Mouse (Mus musculus) heart, embryonic 10.5 days (tissue): ENCODE measurements around the gene Gm7995. TPM values are rescaled to one million over a fixed set of nuclear protein-coding genes. Genes with fewer than 3 reads are reported as not detected.
"Not testable (repeated sequence)": the region's sequence is repeated elsewhere in the genome, so short reads cannot be mapped to it uniquely, and the experiment has no call there.

ENCODE experiments used
- DNase-seq: peaks from one replicate; pipeline ENCODE4 v3.0.0-alpha.2; 2017; ENCODE audit warnings: low spot score
- H3K27ac ChIP-seq: fragments of 300-500 bp; sonication (generic); 2 replicates; pipeline ENCODE4 v1.5.1; 2016; ENCODE audit warnings: mild to moderate bottlenecking
- H3K27me3 ChIP-seq: fragments of 300-500 bp; sonication (generic); 2 replicates; pipeline ENCODE4 v1.6.1; 2016; ENCODE audit warnings: mild to moderate bottlenecking; ENCODE audit not compliant: poor library complexity, insufficient read depth, severe bottlenecking
- H3K36me3 ChIP-seq: fragments of 300-500 bp; sonication (generic); 2 replicates; pipeline ENCODE4 v1.6.1; 2016; ENCODE audit warnings: mild to moderate bottlenecking, moderate library complexity
- H3K4me1 ChIP-seq: fragments of 300-500 bp; sonication (generic); 2 replicates; pipeline ENCODE4 v1.6.1; 2016; ENCODE audit warnings: mild to moderate bottlenecking
- H3K4me3 ChIP-seq: fragments of 300-500 bp; sonication (generic); 2 replicates; pipeline ENCODE4 v1.5.1; 2016; ENCODE audit warnings: mild to moderate bottlenecking, moderate library complexity
- H3K9me3 ChIP-seq: fragments of 300-500 bp; sonication (generic); 2 replicates; pipeline ENCODE4 v1.6.1; 2016; ENCODE audit warnings: mild to moderate bottlenecking, moderate library complexity
- WGBS: fragments of 180-500 bp; shearing (Covaris S2); methylation state at CpG from one replicate; pipeline ENCODE4 v1.1.7; 2016; 5-methylcytosine and 5-hydroxymethylcytosine counted together
- microRNA-seq: library from miRNA; unstranded; fragments of <30 nt; microRNA quantifications from one replicate; pipeline ENCODE4, GENCODE M21; 2017
- polyA plus RNA-seq: library from polyadenylated mRNA; unstranded; fragments of >200 nt; fragmentation: Nextera tagmentation; extraction: Ambion mirVana; gene quantifications from 2 replicates; pipeline ENCODE4 v1.2.1, GENCODE M21; 2016

The Gm7995 gene
- polyA plus RNA-seq, result not detected in 2 replicates

- H3K36me3 ChIP-seq, H3K9me3 ChIP-seq, DNase-seq, H3K27me3 ChIP-seq, H3K4me1 ChIP-seq, H3K27ac ChIP-seq, H3K4me3 ChIP-seq: not testable (repeated sequence)
- WGBS, result no CpG with 5 or more reads among the region's 1 CpGs
These were observed at the start of gene Gm7995 for GRCm38 (mm10) chr14:42309910-42310309. Gene Gm7995 (plus strand): TSS chr14:42310210.

GRCm38 (mm10) chr14:42297258-42297657 lies 12.8 kb upstream of the Gm7995 start, which contains the start of gene Gm9611:
Gene Gm9611 (minus strand): TSS chr14:42297358.
- not testable (repeated sequence) for H3K36me3 ChIP-seq, H3K27ac ChIP-seq, H3K27me3 ChIP-seq, H3K4me3 ChIP-seq, DNase-seq, H3K9me3 ChIP-seq, H3K4me1 ChIP-seq
- WGBS, result no CpG with 5 or more reads among the region's 3 CpGs

Small RNA genes lying within 50 kb of the gene (microRNA-seq; reads per million reads assigned to microRNA genes)
- not detected for gene Gm25208
- gene Gm25892, result not detected

Other genes starting within 250 kb of the Gm7995 start
- gene Gm7951, start 192.8 kb upstream of the Gm7995 start, polyA plus RNA-seq, result not detected in 2 replicates
- gene Gm17027, start 147.6 kb upstream of the Gm7995 start, polyA plus RNA-seq, result not detected in 2 replicates
- gene Gm3573, start 119.4 kb upstream of the Gm7995 start, polyA plus RNA-seq, result not detected in 2 replicates
- gene Gm17026, start 50.2 kb upstream of the Gm7995 start, polyA plus RNA-seq, result not detected in 2 replicates
- gene Gm9611, start 12.9 kb upstream of the Gm7995 start, polyA plus RNA-seq, result not detected in 2 replicates
- gene Gm8005, start 129.5 kb downstream of the Gm7995 start, polyA plus RNA-seq, result not detected in 2 replicates
- not detected in 2 replicates for gene Gm8011, start 153.7 kb downstream of the Gm7995 start, polyA plus RNA-seq
- gene Gm8020, start 192.1 kb downstream of the Gm7995 start, polyA plus RNA-seq, result not detected in 2 replicates
- not detected in 2 replicates for gene Gm8024, start 214.1 kb downstream of the Gm7995 start, polyA plus RNA-seq